Mouse (Mus musculus): ENCODE measurements around the gene Rilp. TPM values are rescaled to one million over a fixed set of nuclear protein-coding genes. Genes with fewer than 3 reads are reported as not detected.

The Rilp gene
- polyA plus RNA-seq, 1 experiment from 2014 or later: 0.54 TPM

DNA sequence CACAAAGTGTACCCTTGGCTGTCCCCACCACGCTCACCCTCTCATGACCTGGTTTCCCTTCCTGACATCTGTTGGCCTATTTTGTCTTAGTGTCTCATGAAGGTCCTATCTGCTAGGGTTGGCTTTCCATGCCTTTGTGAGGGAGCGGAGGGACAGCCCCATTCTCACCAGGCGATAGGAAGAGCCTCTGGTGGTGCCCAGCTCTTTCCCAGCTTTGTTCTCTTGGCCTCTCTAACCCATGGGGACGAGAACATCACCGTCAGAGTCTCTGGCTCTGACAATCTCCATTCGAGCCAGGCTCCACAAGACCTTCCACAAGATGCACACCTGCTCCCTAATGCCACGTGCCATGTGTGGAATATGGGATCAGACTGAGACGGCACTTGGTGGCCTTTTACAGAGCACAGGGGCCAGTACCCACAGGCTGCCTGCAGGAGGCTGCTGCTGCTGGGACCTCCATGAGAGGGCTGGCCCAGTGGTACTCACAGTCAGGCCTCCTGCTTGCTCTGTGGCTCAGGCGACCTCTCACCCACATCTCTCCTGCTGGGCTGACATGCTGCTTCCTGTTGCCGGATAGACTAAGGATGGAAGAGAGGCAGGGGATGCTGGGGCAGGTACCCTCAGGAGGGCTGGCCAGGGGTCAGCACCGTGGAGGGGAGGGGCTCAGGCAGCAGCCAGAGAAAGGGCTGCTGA, 27.7 kb downstream of the Rilp start:
- H3K4me1 ChIP-seq (replicated peaks): peaks cover 79% of the 10 kb centered on the region
- H3K36me3 ChIP-seq: no peaks in the 10 kb centered on the region
- H3K27me3 ChIP-seq: no peaks in the 10 kb centered on the region
- H3K4me2 ChIP-seq: peak overlapping the region; percentile 13
- peak overlapping the region; percentile 77 for H3K27ac ChIP-seq (replicated peaks)
- H3K9me3 ChIP-seq: no peaks in the 10 kb centered on the region
- no peak overlapping the region for H3K4me3 ChIP-seq
- H3K9ac ChIP-seq: peak overlapping the region; percentile 41
- WGBS: 50% methylated on average over 11 of the region's 11 CpGs
- ATAC-seq (ENCODE audit: low read depth): peak; percentile 30; the same call in 1 of the 2 replicates

DNA sequence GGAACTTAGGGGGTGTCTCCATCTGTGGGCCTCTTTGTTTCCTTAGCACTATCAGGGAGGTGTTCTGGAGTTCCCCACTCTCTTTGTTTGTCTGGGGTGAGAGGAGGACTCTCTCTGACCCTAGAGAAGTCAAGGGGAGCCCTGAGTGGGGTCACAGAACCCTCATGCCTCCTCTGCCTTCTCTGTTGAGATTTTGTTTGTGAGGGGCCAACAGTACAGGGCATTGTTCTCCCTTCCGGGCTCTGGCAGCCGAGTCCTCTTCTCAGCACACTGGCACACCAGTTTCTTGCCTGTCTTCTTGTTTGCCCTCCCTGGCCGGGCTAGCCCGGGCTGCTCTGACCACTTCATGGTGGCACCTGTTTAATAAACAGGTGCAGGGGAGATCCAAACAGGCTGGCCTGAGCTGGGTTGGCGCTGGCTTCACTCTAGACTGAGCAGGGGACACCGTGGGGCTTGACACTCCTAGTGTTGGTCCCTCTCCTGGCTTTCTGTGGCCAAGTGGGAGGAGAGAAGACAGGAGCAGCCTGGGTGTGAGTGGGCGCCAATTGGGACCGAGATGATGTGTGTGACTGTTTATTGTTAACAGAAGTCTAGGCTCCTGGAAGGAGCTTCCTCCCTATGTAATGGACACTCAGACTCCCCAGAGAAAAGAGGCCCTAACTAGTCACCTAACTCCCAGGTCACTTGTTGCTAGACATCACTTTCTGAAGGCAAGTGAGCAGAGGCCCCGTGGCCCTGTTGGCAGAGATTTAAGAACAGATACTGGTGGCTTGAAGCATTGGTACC, 28.5 kb downstream of the Rilp start:
- ATAC-seq (ENCODE audit: low read depth): peak; percentile 24; the same call in 1 of the 2 replicates
- peak overlapping the region; percentile 41 for H3K9ac ChIP-seq
- H3K4me2 ChIP-seq: peak overlapping the region; percentile 13
- WGBS: 69% methylated on average over 9 of the region's 9 CpGs
- H3K4me3 ChIP-seq: no peak overlapping the region
- no peaks in the 10 kb centered on the region for H3K9me3 ChIP-seq
- no peaks in the 10 kb centered on the region for H3K27me3 ChIP-seq
- peaks cover 3% of the 10 kb centered on the region; the same call in 1 of the 2 replicates for H3K36me3 ChIP-seq
- peaks cover 72% of the 10 kb centered on the region for H3K4me1 ChIP-seq (replicated peaks)
- peak overlapping the region; percentile 77 for H3K27ac ChIP-seq (replicated peaks)

DNA sequence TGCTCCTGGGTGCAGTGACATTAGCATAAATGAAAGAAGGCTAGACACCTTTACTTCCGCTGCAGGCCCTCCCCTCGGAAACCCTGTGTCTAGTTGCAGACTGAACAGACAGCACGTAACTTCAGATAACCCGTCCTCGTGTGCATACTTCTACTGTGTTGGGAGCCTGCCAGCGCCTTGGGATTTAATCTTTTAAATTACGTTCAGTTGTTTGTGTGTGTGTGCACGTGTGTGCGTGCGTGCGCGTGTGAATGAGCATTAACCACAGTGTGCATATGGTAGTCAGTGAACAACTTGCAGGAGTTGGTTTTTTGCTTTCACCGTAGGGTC, 29.0 kb downstream of the Rilp start:
- no peak for ATAC-seq (ENCODE audit: low read depth)
- no peak overlapping the region for H3K4me2 ChIP-seq
- H3K9me3 ChIP-seq: no peaks in the 10 kb centered on the region
- H3K4me1 ChIP-seq (replicated peaks): peaks cover 67% of the 10 kb centered on the region
- no peaks in the 10 kb centered on the region for H3K27me3 ChIP-seq
- 91% methylated on average over 13 of the region's 13 CpGs for WGBS
- no peak overlapping the region for H3K4me3 ChIP-seq
- H3K36me3 ChIP-seq: peaks cover 6% of the 10 kb centered on the region; the same call in 1 of the 2 replicates
- peak overlapping the region; percentile 77; the same call in 1 of the 2 replicates for H3K27ac ChIP-seq (replicated peaks)
- no peak overlapping the region for H3K9ac ChIP-seq

DNA sequence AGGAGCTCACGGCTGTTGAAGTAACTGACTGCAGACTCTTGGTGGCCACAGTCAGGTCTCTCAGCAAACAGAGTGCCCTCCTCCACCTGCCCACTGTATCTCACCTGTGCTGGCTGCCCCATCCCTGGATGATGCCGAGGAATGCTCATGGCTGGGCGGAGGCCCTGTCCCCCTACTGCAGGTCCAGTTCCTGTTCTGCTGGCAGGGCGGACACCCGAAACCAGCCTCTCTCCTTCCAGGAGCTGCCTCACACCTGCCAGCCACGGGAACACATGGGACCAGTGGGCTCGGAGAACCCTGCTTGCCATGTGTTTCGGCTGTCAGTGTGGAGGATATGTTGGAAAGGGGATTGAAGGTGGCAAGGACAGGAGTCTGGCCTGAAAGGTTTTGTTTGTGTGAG, 30.3 kb downstream of the Rilp start:
- peaks cover 17% of the 10 kb centered on the region for H3K36me3 ChIP-seq
- no peaks in the 10 kb centered on the region for H3K27me3 ChIP-seq
- H3K9ac ChIP-seq: no peak overlapping the region
- H3K4me2 ChIP-seq: no peak overlapping the region
- H3K27ac ChIP-seq (replicated peaks): 0 out of 2 replicates have a peak overlapping the region, but pooled peaks have one; percentile 6
- H3K9me3 ChIP-seq: no peaks in the 10 kb centered on the region
- no peak for ATAC-seq (ENCODE audit: low read depth)
- peaks cover 54% of the 10 kb centered on the region for H3K4me1 ChIP-seq (replicated peaks)
- H3K4me3 ChIP-seq: no peak overlapping the region
- WGBS: 86% methylated on average over 8 of the region's 8 CpGs

DNA sequence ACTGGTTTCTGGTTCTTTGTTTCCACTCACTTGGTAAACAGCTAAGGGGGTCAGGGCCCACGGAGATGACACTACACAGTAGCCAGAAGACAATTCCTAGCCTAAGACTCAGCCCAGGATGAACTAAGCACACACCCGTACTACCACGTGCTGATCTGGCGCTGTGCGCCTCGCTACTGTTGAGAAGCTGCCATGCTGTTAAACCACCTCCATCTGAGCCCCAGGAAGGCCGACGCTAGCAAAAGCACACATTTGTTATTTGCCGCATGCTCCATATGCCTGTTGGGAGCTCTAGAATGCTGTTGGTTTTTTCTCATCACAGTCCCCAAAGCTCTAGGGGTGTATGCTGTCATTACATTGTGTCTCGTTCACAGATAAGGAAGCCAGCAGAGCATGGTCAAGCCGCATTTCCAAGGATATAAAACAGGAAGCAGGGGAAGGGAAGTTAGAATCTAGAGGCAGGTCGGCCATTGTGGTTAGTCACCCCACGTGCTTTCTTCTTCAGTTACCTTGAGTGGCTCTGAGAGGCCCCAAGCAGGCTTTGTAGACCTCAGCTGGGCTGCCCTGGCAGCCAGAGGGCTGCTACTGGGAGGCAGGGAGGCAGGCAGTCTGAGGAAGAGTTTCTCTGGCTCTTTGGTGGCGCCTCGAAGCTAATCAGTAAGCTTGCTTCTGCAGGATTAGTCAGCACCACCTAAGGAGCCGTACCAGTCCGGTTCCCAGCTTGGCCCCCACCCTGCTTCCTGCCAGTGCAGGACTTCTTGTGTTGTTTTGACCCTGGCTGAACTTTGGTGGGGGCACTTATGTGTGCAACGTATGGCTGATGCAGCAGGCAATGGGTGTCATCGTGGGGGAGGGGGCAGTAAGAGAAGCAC, 31.1 kb downstream of the Rilp start:
- H3K9ac ChIP-seq: peak overlapping the region; percentile 22; the same call in 1 of the 2 replicates
- H3K27ac ChIP-seq (replicated peaks): peak overlapping the region; percentile 54
- H3K36me3 ChIP-seq: peaks cover 24% of the 10 kb centered on the region
- H3K9me3 ChIP-seq: no peaks in the 10 kb centered on the region
- no peak overlapping the region for H3K4me3 ChIP-seq
- no peak for ATAC-seq (ENCODE audit: low read depth)
- no peaks in the 10 kb centered on the region for H3K27me3 ChIP-seq
- peaks cover 46% of the 10 kb centered on the region for H3K4me1 ChIP-seq (replicated peaks)
- H3K4me2 ChIP-seq: no peak overlapping the region
- WGBS: 73% methylated on average over 19 of the region's 19 CpGs

DNA sequence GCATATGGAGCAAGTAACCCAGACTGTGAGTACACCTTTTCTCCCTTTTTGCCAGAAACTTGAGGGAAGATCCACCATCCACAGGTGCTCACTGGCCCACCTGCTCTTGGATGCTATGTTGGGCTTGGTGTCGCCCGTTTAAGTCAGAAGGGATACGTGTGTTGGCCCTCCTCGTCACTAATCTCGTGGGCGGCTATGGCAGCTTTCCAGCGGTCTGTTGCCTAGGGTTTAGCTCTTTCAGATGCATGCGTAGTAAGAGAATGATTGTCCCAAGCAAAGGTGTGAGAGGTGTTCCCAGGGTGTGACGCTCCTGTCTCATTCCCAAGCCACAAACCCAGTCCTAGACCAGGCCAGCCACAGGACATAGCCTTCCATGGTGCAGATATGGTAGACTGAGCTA, 34.8 kb downstream of the Rilp start:
- Histone ChIP-seq H3K27me3 (no peaks in the 10 kb centered on the region), H3K36me3 (peaks cover 47% of the 10 kb centered on the region), H3K4me1 (replicated peaks) (peaks cover 22% of the 10 kb centered on the region), H3K9me3 (no peaks in the 10 kb centered on the region), H3K9ac (no peak overlapping the region), H3K4me3 (no peak overlapping the region), H3K27ac (replicated peaks) (no peak overlapping the region), H3K4me2 (no peak overlapping the region)
- ATAC-seq (ENCODE audit: low read depth): no peak
- 90% methylated on average over 9 of the region's 9 CpGs for WGBS

DNA sequence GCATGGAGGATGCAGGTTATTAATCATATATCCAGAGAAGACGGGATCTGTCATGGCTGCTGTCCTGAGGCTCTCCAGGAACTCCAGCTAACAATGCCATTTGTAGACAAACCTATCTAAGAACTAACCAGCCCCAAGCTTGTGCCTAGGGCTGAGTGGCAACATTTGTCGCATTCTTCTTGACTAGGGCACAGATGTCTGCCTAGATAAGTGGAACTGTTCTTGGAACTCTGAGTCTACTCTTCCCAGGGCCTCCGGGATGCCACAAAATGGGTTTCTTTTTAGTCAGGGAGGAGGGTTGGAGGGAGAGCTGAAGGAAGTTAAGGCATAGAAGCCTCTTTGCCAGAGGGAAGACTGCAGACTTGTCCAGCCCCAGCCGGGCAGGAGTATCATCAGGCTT, 36.2 kb downstream of the Rilp start:
- no peak overlapping the region for H3K9ac ChIP-seq
- H3K27ac ChIP-seq (replicated peaks): no peak overlapping the region
- H3K4me1 ChIP-seq (replicated peaks): peaks cover 23% of the 10 kb centered on the region
- no peaks in the 10 kb centered on the region for H3K27me3 ChIP-seq
- H3K9me3 ChIP-seq: no peaks in the 10 kb centered on the region
- ATAC-seq (ENCODE audit: low read depth): no peak
- no peak overlapping the region for H3K4me2 ChIP-seq
- H3K36me3 ChIP-seq: peaks cover 51% of the 10 kb centered on the region
- no peak overlapping the region for H3K4me3 ChIP-seq
- 76% methylated on average over 4 of the region's 4 CpGs for WGBS

DNA sequence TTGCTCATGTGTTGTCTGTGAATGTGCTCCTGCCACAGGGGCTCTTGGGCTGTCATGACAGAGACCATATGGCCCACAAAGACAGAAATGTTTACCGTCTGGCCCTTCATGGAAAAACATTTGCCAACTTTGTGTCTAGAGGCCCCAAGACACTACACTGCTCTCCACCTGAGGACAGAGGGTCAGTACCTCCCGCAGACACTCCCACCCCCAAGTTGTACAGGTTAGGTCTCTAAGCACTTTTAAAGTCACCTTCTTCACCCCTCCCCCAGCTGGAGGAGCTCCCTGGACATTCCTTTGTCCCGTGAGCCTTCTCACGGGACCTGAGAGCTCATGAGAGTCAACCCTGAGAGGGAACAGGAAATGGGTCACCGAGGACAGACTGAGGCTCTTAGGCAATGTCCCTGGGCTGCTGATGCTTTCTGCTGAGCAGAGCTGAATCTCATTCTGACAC, 39.8 kb downstream of the Rilp start:
- Histone ChIP-seq H3K4me2 (no peak overlapping the region), H3K27me3 (no peaks in the 10 kb centered on the region), H3K27ac (replicated peaks) (peak overlapping the region; percentile 75), H3K4me3 (no peak overlapping the region), H3K9ac (no peak overlapping the region), H3K4me1 (replicated peaks) (peaks cover 39% of the 10 kb centered on the region), H3K36me3 (peaks cover 50% of the 10 kb centered on the region), H3K9me3 (no peaks in the 10 kb centered on the region)
- ATAC-seq (ENCODE audit: low read depth): peak; percentile 13; the same call in 1 of the 2 replicates
- 54% methylated on average over 5 of the region's 5 CpGs for WGBS

DNA sequence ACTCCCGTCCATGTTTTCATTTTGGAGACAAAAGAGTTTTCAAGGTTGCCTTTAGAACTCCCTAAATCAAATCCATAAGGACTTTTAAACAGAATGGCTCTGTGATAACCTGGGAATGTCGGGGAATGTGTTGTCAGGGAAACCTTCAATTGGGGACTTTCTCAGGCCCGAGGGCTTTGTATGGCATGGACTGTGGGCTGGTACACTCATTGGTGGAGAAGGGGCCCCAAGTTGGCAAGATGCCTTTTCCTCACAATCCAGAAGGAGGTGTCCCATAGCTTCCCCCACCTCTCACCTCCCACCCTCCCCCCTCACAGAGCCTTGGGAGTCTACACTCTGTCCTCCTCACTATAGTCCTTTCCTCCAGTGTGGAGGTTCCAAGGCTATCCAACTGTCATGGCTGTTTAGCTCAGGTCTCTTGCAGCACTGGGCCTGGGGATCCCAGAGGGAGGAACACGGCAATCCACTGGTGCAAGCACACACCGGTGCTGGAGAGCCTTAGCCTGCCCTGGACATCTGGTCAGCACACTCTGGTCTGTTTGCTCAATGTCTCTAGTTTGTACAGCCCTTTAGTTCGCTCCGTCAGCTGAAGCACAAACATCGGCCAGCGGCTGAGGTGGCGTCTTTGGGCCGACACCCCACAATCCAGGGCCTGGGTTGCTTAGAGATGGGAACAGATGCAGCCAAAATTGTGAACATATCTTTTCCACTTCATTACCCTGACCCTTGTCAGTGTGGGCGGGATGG, 40.5 kb downstream of the Rilp start:
- peak overlapping the region; percentile 51 for H3K9ac ChIP-seq
- H3K36me3 ChIP-seq: peaks cover 45% of the 10 kb centered on the region
- no peak overlapping the region for H3K4me2 ChIP-seq
- H3K4me3 ChIP-seq: no peak overlapping the region
- peak; percentile 61 for ATAC-seq (ENCODE audit: low read depth)
- no peaks in the 10 kb centered on the region for H3K27me3 ChIP-seq
- H3K27ac ChIP-seq (replicated peaks): peak overlapping the region; percentile 75
- WGBS: 39% methylated on average over 12 of the region's 12 CpGs
- peaks cover 39% of the 10 kb centered on the region for H3K4me1 ChIP-seq (replicated peaks)
- H3K9me3 ChIP-seq: no peaks in the 10 kb centered on the region

DNA sequence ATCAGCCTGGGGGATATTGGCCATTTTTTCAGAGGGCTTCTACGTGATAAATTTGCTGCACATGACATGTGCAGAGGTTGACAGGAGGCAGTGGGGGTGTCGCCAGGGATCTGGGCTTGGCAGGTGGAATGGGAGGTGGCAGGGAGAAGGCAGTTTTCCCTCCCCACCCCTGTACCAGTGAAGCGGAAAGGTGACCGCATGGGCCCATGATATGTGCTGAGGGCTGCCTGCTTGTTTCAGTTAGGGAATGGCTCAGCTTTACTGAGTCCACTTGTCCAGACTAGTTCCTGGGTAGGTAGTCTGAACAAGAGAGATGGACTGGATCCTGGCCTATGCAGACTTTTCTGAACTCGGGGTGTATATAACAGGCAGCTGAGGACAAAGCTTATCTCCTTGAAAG, 41.4 kb downstream of the Rilp start:
- WGBS: 89% methylated on average over 5 of the region's 5 CpGs
- Histone ChIP-seq H3K9ac (peak overlapping the region; percentile 51), H3K27me3 (no peaks in the 10 kb centered on the region), H3K4me3 (no peak overlapping the region), H3K4me2 (no peak overlapping the region), H3K27ac (replicated peaks) (peak overlapping the region; percentile 69), H3K36me3 (peaks cover 35% of the 10 kb centered on the region), H3K4me1 (replicated peaks) (peaks cover 39% of the 10 kb centered on the region), H3K9me3 (no peaks in the 10 kb centered on the region)
- ATAC-seq (ENCODE audit: low read depth): no peak

DNA sequence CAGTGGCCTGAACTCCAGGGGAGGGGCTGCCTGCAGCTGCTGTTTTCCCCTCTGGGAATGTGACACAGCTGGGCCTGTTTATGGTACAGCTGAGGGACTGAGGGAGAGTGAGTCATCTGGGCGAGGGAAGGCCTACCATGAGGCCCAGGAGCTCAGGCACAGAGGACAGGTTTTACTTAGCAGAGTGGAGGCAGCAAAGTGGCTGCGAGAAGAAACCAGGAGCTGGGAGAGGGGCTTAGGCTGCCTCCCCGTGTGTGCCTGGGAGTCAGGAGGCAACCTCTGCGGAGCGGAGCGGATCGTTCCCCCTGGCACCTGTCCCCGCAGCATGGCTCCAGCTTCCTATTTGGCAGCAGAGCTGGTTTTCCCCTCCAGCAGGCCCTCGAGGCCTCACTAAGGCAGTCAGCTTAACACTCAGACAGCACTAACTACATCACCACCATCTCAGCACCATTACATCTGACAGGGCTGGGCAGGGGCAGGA, 42.1 kb downstream of the Rilp start:
- Histone ChIP-seq H3K9ac (peak overlapping the region; percentile 52; the same call in 1 of the 2 replicates), H3K36me3 (peaks cover 29% of the 10 kb centered on the region), H3K4me1 (replicated peaks) (peaks cover 42% of the 10 kb centered on the region), H3K4me2 (no peak overlapping the region), H3K9me3 (no peaks in the 10 kb centered on the region), H3K4me3 (no peak overlapping the region), H3K27me3 (no peaks in the 10 kb centered on the region), H3K27ac (replicated peaks) (peak overlapping the region; percentile 69)
- no peak for ATAC-seq (ENCODE audit: low read depth)
- 59% methylated on average over 9 of the region's 9 CpGs for WGBS
